ENCODE assay signal across 8 mouse cellular contexts in the genomic region with DNA sequence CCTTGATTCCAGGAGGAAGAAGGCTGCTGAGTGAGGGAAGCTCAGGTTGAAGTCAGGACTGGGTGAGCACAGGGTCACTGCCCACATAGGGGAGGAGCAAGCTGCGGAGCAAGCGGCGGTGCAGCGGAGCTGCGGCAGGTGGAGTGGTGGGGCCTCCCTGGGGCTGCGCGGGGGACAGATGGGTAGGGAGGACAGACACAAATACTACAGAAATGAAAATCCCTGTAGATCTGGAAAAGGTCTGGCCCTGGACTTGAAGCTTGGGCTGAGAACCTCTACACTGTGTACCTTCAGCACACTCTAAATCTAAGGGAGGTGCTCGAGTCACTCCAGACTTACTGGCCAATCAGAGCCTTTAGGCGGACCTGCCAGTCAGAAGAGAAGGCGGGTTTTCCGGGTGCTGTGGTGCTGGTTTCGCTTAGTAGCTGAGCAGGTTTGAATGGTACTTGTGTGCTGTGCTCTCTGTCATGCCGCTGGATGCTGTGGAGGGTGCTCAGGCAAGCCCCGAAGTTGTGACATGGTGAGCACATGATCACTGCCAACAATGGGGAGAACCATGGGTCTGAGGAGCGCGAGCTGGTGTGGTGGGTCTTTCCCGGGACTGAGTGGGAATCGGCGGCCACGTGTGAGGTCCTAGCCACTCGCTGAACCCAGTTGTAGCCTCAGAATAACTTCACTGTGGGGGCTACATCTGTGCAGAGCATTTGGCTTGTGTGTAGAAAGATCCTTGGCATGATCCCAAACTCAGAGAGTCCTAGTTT. TPM values are rescaled to one million over a fixed set of nuclear protein-coding genes. Genes with fewer than 3 reads are reported as not detected.
A peak's percentile ranks its signal among the peaks of the same experiment; 100 is the strongest.
DNase-seq lines count a peak whose midpoint lies in the region; ATAC-seq and TF ChIP-seq lines count a peak whose summit lies in the region.
"Not testable (repeated sequence)": the region's sequence is repeated elsewhere in the genome, so short reads cannot be mapped to it uniquely, and the experiment has no call there.

No protein-coding gene starts in this region.

- not testable (repeated sequence) for H3K4me1 ChIP-seq in bone marrow macrophage, adult 2 months (ENCODE audit: control insufficient read depth, insufficient read depth, low read length); embryonic facial prominence, embryonic 15.5 days; limb, embryonic 13.5 days; midbrain, embryonic 15.5 days; spleen, adult 2 months (ENCODE audit: control insufficient read depth, insufficient read depth, insufficient read length)

- 0% methylated on average over 21 of the region's 21 CpGs for WGBS in embryonic facial prominence, embryonic 15.5 days
- 1% methylated on average over 21 of the region's 21 CpGs for WGBS in limb, embryonic 13.5 days
- WGBS in midbrain, embryonic 15.5 days: under 1% methylated on average over 21 of the region's 21 CpGs
- WGBS in spleen, adult 2 months: 1% methylated on average over 21 of the region's 21 CpGs

- ATAC-seq in embryonic facial prominence, embryonic 15.5 days (ENCODE audit: insufficient number of reproducible peaks, low FRiP score, low TSS enrichment, low read depth): peak; percentile 93
- peak; percentile 98 for ATAC-seq in limb, embryonic 13.5 days (ENCODE audit: low FRiP score, low read depth)
- ATAC-seq in midbrain, embryonic 15.5 days (replicated peaks): peak; percentile 99

- not testable (repeated sequence) for H3K27me3 ChIP-seq in embryonic facial prominence, embryonic 15.5 days; limb, embryonic 13.5 days; midbrain, embryonic 15.5 days (replicated peaks); spleen, adult 2 months (ENCODE audit: control insufficient read depth, insufficient read depth, low read length)

- DNase-seq in B cell, adult 2 months: peak; percentile 79
- peak; percentile 67 for DNase-seq in heart, adult 8-10 months (ENCODE audit: low spot score)
- peak; percentile 86 for DNase-seq in kidney, adult 9 months
- peak; percentile 45 to 70 for DNase-seq in spleen, adult 2 months (ENCODE audit: low read depth in 1 of 2, low spot score in 2 of 2)

- not testable (repeated sequence) for TF ChIP-seq CTCF in bone marrow macrophage, adult 2 months (IDR thresholded peaks at IDR 0.05; ENCODE audit: low read depth, low read length); spleen, adult 2 months (IDR thresholded peaks at IDR 0.05; ENCODE audit: extremely low read depth, insufficient read depth, insufficient read length, insufficient replicate concordance)

- not testable (repeated sequence) for H3K9me3 ChIP-seq in embryonic facial prominence, embryonic 15.5 days (replicated peaks); limb, embryonic 13.5 days; midbrain, embryonic 15.5 days

- H3K27ac ChIP-seq in bone marrow macrophage, adult 2 months (ENCODE audit: insufficient read depth, low read depth, low read length); spleen, adult 2 months (ENCODE audit: insufficient read depth, low read length): not testable (repeated sequence)
- peak overlapping the region; percentile 75 for H3K27ac ChIP-seq in embryonic facial prominence, embryonic 15.5 days (replicated peaks)
- peak overlapping the region; percentile 66; the same call in 1 of the 2 replicates for H3K27ac ChIP-seq in limb, embryonic 13.5 days
- H3K27ac ChIP-seq in midbrain, embryonic 15.5 days: peak overlapping the region; percentile 75

- H3K36me3 ChIP-seq in embryonic facial prominence, embryonic 15.5 days; limb, embryonic 13.5 days; midbrain, embryonic 15.5 days (replicated peaks); spleen, adult 2 months (ENCODE audit: control insufficient read depth, insufficient read depth, low read length): not testable (repeated sequence)

- peak overlapping the region; percentile 80 for H3K4me3 ChIP-seq in bone marrow macrophage, adult 2 months (ENCODE audit: insufficient read depth, low read length)
- H3K4me3 ChIP-seq in embryonic facial prominence, embryonic 15.5 days (replicated peaks): peak overlapping the region; percentile 57
- H3K4me3 ChIP-seq in limb, embryonic 13.5 days: peak overlapping the region; percentile 61
- H3K4me3 ChIP-seq in midbrain, embryonic 15.5 days: peak overlapping the region; percentile 67
- peak overlapping the region; percentile 94 for H3K4me3 ChIP-seq in spleen, adult 2 months (ENCODE audit: extremely low read depth, insufficient read depth, insufficient read length)

- peak overlapping the region; percentile 63 for H3K4me2 ChIP-seq in embryonic facial prominence, embryonic 15.5 days (replicated peaks)
- peak overlapping the region; percentile 65 for H3K4me2 ChIP-seq in limb, embryonic 13.5 days (replicated peaks)
- H3K4me2 ChIP-seq in midbrain, embryonic 15.5 days: peak overlapping the region; percentile 80

- not testable (repeated sequence) for TF ChIP-seq POLR2A in bone marrow macrophage, adult 2 months (IDR thresholded peaks at IDR 0.05; ENCODE audit: borderline replicate concordance, low read depth, low read length); spleen, adult 2 months (IDR thresholded peaks at IDR 0.05; ENCODE audit: low read depth, low read length)

- H3K9ac ChIP-seq in embryonic facial prominence, embryonic 15.5 days: not testable (repeated sequence)
- H3K9ac ChIP-seq in limb, embryonic 13.5 days: peak overlapping the region; percentile 59
- H3K9ac ChIP-seq in midbrain, embryonic 15.5 days: peak overlapping the region; percentile 65

RNA-seq across cellular contexts. Expression of gene Vmn2r87, which starts 44.9 kb away (rescaled TPM):
- polyA plus RNA-seq in bone marrow macrophage, adult 2 months (2012; ENCODE audit: insufficient read depth, insufficient read length, missing spikeins): not detected in 2 replicates
- polyA plus RNA-seq in embryonic facial prominence, embryonic 15.5 days (2015; fragmentation: Nextera tagmentation; extraction: Ambion mirVana): not detected in 2 replicates
- not detected for total RNA-seq in heart, adult 8-10 months (2022)
- not detected in 2 replicates for polyA plus RNA-seq in limb, embryonic 13.5 days (2015; fragmentation: Nextera tagmentation; extraction: Ambion mirVana)
- 0.10 and 0.23 TPM in 2 replicates for polyA plus RNA-seq in midbrain, embryonic 15.5 days (2015; fragmentation: Nextera tagmentation; extraction: Ambion mirVana)
- polyA plus RNA-seq in spleen, adult 2 months (2012; rRNA removed): not detected in 2 replicates
